Mouse (Mus musculus): ENCODE results near the gene Gm47955.

Gene Gm47955

DNA sequence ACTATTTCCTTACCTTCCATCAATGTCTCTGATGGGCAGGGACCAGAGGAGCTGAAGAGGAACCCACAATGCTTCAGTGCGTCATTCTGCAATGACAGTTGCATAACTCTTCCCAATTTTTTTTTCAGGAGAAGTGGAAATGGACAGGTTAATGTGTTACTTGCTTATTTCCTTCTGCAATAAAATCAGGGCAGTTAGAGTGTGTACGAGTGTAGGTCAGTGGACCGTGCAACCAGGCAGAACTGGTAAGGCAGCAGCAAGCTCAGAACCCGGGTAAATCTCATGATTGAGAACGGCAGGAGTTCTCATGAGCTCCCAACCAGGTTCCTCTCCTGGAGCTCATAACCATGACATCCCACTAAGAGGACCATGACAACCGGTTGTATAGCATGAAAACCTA, 32.0 kb downstream of the Gm47955 start:
- no peak for DNase-seq (ENCODE audit: low read depth, low spot score)

DNA sequence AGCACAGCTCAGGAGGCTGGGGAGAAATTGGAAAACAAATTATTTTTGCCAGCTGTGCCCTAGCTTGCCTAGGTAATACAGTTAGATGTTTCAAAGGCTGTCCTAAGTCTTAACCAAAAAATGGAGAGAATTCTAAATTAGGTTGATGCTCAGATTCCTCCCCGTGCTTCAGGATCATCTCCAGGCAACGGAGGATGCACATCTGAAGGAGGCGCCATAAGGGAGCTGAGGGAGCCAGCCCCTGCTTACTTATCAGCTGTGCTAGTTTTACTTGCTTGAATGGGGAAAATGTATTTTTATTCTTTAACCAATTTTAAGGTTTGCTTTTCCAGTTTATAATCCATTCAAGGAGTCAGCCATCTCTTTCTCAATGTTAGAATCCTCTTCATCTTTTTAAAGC, 33.9 kb downstream of the Gm47955 start:
- DNase-seq (ENCODE audit: low read depth, low spot score) = no peak

DNA sequence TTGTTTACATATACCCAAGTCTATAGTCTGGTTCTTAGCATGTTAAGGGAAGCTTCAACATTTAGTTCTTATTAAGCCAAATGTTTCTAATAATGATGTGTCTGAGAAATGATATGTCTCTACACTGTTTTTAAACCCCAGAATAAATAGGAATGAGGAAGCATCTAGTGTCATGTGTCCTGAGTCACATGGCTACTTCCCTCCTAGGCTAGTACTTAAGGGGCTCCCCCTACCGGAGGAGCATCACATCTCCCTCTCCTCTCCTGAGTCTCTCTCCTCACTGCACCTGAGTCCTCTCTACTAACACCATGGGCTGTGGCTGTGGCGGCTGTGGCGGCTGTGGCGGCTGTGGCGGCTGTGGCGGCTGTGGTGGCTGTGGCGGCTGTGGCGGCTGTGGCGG, 40.2 kb downstream of the Gm47955 start, which contains the start of gene Gm47959:
TSS of gene Gm47959 (plus strand) at position 243 of the 400 bp plus-strand sequence.
- peak; percentile 62 for DNase-seq (ENCODE audit: low read depth, low spot score)

DNA sequence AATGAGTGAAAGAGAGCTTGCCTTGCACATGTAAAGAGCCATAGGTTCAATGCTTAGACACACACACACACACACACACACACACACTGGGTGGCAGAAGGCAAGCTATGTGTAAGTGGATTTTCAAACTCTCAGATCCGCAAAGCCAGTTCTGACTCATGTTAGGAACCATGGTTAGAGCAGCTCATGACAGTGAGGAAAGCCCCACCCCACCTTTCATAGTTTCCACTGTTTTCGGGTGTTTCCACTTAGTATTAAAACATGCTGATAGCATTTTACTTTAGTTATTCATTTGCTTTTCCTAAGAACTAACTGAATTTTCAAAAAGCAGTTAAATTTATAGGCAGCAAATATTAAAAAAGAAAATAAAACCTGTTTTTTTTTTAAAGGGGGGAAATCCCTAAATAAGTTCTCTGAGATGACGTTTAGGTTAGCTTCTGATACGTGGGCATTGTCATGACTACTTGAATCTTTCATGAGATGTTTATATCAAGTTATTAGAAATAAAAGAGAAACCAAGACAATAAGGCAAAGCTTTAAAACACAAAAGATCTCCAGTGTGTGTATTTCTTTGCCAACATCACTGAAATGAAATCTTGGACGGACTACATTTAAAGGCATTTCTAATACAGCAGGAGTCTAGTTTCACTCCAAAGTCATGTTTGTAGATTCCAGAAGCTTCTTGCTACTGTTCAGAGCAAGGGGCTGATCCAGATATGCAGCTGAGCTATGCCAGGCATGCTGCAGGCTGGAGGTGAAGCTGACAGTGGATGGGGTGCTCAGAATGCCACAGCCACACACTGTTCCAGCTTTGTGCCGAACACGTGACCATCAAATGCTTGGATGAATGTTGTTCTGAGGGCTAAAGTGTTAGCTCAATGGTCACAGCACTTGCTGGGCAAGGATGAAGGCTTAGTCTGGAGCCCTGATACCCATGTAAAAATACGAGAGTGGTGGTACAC, 46.4 kb downstream of the Gm47955 start:
- no peak for DNase-seq (ENCODE audit: low read depth, low spot score)

DNA sequence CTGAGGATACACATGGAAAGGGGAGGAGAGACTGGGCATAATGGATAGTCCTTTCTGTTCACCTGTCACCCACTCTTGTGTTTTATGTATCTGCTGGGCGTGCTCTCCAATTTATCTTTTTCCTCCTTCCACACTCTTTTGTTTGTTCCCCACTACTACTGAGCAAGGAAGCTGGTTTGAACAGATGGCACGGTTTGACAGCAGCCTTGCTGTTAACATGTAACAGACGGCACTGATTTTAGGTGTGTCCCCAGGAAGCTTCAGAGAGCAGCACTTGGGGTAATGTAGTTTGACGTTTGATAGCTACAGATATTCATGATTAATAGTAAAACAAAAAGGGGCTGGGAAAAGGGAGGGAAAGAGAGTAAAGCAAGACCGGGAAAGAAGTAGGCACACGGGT, 47.4 kb downstream of the Gm47955 start:
- DNase-seq (ENCODE audit: low read depth, low spot score) = no peak
